ENCODE assay signal across 17 mouse cellular contexts in genomic region chr5:54894496-54895250, GRCm38 (mm10).
DNase-seq lines count a peak whose midpoint lies in the region; ATAC-seq lines count a peak whose summit lies in the region.
"Had no signal": no experiment of that assay in that cellular context is flagged by ENCODE, and none has a peak within 500 bp of the region (broad histone marks: within the 10 kb centered on the region; RNA-seq: fewer than 3 reads in every experiment).

No protein-coding gene starts in this region.

- ATAC-seq in forebrain, embryonic 11.5 days (replicated peaks; ENCODE audit: low FRiP score) = 0 out of 2 replicates have a peak, but pooled peaks have one; percentile 36
- ATAC-seq in midbrain, embryonic 15.5 days (replicated peaks) = peak; percentile 82
- ATAC-seq: intestine, embryonic 15.5 days had no signal

- H3K36me3 ChIP-seq in forebrain, embryonic 11.5 days (ENCODE audit: control insufficient read depth, insufficient read depth, low read length) = no peaks in the 10 kb centered on the region
- no peaks in the 10 kb centered on the region for H3K36me3 ChIP-seq in forebrain, embryonic 10.5 days (replicated peaks)
- no peaks in the 10 kb centered on the region for H3K36me3 ChIP-seq in midbrain, embryonic 15.5 days (replicated peaks)
- H3K36me3 ChIP-seq: intestine, embryonic 15.5 days had no signal

- H3K9ac ChIP-seq in forebrain, embryonic 11.5 days (ENCODE audit: low read length) = no peak overlapping the region; the same call in 1 of the 2 replicates
- H3K9ac ChIP-seq in midbrain, embryonic 15.5 days = no peak overlapping the region
- H3K9ac ChIP-seq: intestine, embryonic 15.5 days; liver, embryonic 14.5 days had no signal

- intact Hi-C loops in heart, postnatal 36 days (cut with DNase I) = no loop called here
- intact Hi-C loops in heart, postnatal 10 days (cut with DNase I) = no loop called here

- no peak overlapping the region for H3K27ac ChIP-seq in forebrain, embryonic 11.5 days (ENCODE audit: low read depth, low read length)
- H3K27ac ChIP-seq in forebrain, embryonic 10.5 days = no peak overlapping the region
- H3K27ac ChIP-seq in midbrain, embryonic 15.5 days = peak overlapping the region; percentile 46
- H3K27ac ChIP-seq: intestine, embryonic 15.5 days; kidney, postnatal 0 days; liver, embryonic 14.5 days had no signal

- H3K4me1 ChIP-seq in forebrain, embryonic 11.5 days (replicated peaks; ENCODE audit: control insufficient read depth, insufficient read depth, low read length) = no peaks in the 10 kb centered on the region
- peaks cover 10% of the 10 kb centered on the region for H3K4me1 ChIP-seq in forebrain, embryonic 10.5 days
- H3K4me1 ChIP-seq in midbrain, embryonic 15.5 days = peaks cover 20% of the 10 kb centered on the region; the same call in 1 of the 2 replicates
- H3K4me1 ChIP-seq: intestine, embryonic 15.5 days had no signal

- WGBS in forebrain, embryonic 11.5 days = 81% methylated on average over 10 of the region's 10 CpGs
- 90% methylated on average over 10 of the region's 10 CpGs for WGBS in forebrain, embryonic 10.5 days
- 41% methylated on average over 10 of the region's 10 CpGs for WGBS in midbrain, embryonic 15.5 days

- H3K27me3 ChIP-seq in forebrain, embryonic 11.5 days (ENCODE audit: control insufficient read depth, insufficient read depth, low read length) = no peaks in the 10 kb centered on the region
- no peaks in the 10 kb centered on the region for H3K27me3 ChIP-seq in forebrain, embryonic 10.5 days (ENCODE audit: poor library complexity, severe bottlenecking)
- H3K27me3 ChIP-seq in midbrain, embryonic 15.5 days (replicated peaks) = no peaks in the 10 kb centered on the region
- H3K27me3 ChIP-seq: intestine, embryonic 15.5 days had no signal

- no peak overlapping the region for H3K4me2 ChIP-seq in forebrain, embryonic 11.5 days (ENCODE audit: low read depth, low read length, severe bottlenecking)
- H3K4me2 ChIP-seq in midbrain, embryonic 15.5 days = peak overlapping the region; percentile 28
- H3K4me2 ChIP-seq: intestine, embryonic 15.5 days had no signal

- H3K9me3 ChIP-seq in forebrain, embryonic 11.5 days (ENCODE audit: control insufficient read depth, low read length) = no peaks in the 10 kb centered on the region
- H3K9me3 ChIP-seq in forebrain, embryonic 10.5 days = no peaks in the 10 kb centered on the region
- no peaks in the 10 kb centered on the region for H3K9me3 ChIP-seq in midbrain, embryonic 15.5 days
- H3K9me3 ChIP-seq: intestine, embryonic 15.5 days had no signal

- H3K4me3 ChIP-seq in forebrain, embryonic 11.5 days (ENCODE audit: low read depth, low read length) = no peak overlapping the region
- no peak overlapping the region for H3K4me3 ChIP-seq in forebrain, embryonic 10.5 days
- no peak overlapping the region for H3K4me3 ChIP-seq in midbrain, embryonic 15.5 days
- H3K4me3 ChIP-seq: intestine, embryonic 15.5 days had no signal

- DNase-seq in forebrain, embryonic 11.5 days (ENCODE audit: low spot score) = no peak
- DNase-seq in forebrain, embryonic 10.5 days (ENCODE audit: extremely low spot score, low spot score) = no peak
- peak; percentile 22 to 23 for DNase-seq in right cerebral cortex, postnatal 10 days (ENCODE audit: low spot score in 2 of 2)
- no peak for DNase-seq in right cerebral cortex, postnatal 25 days
- DNase-seq in thymus, postnatal 0 days (ENCODE audit: low spot score) = no peak
- DNase-seq in heart, postnatal 36 days = no peak
- DNase-seq in heart, postnatal 10 days = no peak
- DNase-seq: cerebellum, adult 9-10 months; embryo, embryonic 11 days; heart, adult 18-20 months; layer of hippocampus, adult 9-11 months; left cerebral cortex, postnatal 4 days; lung, postnatal 14 days had no signal

Comparison
In these comparisons a context has a peak if more than half of its experiments do, and no peak if none do; other contexts are left out.
1. DNase-seq: peak in right cerebral cortex, postnatal 10 days (2 of 2); none in forebrain, embryonic 11.5 days (single experiment), forebrain, embryonic 10.5 days (single experiment), right cerebral cortex, postnatal 25 days (single experiment), thymus, postnatal 0 days (single experiment), heart, postnatal 36 days (0 of 2) and heart, postnatal 10 days (0 of 2).